In the genomic region with DNA sequence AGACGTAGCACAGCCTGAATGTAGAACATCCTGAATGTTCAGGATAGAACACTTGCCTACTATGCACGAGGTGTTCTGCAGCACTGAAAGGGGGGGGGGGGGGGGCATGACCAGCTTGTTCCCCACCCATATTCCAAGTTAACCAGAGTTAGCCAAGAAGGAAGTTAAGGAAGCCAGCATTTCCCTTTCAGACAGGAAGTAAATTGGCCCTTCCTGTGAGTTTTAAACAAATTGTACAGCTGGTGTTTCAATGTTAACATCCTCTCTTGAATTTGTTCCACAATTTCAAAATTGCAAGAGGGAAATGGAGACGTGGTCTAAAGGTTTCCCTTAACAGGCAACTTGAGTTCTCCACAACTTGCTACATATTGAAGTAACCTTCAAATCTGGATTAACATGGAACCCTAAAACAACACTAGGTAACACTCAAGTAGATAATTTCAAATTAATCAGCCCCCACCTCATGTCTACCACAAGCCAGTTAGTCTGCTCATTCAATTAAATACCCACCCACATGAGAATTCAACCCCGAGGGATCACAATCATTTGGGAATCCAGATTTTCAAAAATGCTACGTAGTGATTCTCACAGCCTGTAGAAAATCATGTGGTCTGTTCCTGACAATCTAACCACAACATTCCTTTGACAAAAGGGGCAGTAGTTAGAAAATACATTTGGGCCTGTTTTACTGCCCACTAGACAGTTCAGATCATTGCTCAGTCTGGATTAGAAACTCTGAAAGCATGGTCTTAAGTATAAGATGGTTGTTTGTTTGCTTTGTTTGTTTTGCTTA, we compare ENCODE assay signal across 11 mouse cellular contexts. TPM values are rescaled to one million over a fixed set of nuclear protein-coding genes. Genes with fewer than 3 reads are reported as not detected.
A peak's percentile ranks its signal among the peaks of the same experiment; 100 is the strongest.
DNase-seq lines count a peak whose midpoint lies in the region; ATAC-seq and TF ChIP-seq lines count a peak whose summit lies in the region.
"Had no signal": no experiment of that assay in that cellular context is flagged by ENCODE, and none has a peak within 500 bp of the region (broad histone marks: within the 10 kb centered on the region; RNA-seq: fewer than 3 reads in every experiment).

No protein-coding gene starts in this region.

- H3K36me3 ChIP-seq in embryonic facial prominence, embryonic 14.5 days (ENCODE audit: control insufficient read depth, insufficient read depth, low read length): 0 out of 2 replicates have a peak, but pooled peaks cover 8% of the 10 kb centered on the region
- H3K36me3 ChIP-seq in hindbrain, embryonic 13.5 days: no peaks in the 10 kb centered on the region
- H3K36me3 ChIP-seq in midbrain, embryonic 13.5 days: 0 out of 2 replicates have a peak, but pooled peaks cover 4% of the 10 kb centered on the region

- no peak overlapping the region for H3K9ac ChIP-seq in embryonic facial prominence, embryonic 14.5 days (ENCODE audit: low read depth, low read length)
- no peak overlapping the region for H3K9ac ChIP-seq in hindbrain, embryonic 13.5 days
- H3K9ac ChIP-seq in midbrain, embryonic 13.5 days (replicated peaks): 0 out of 2 replicates have a peak overlapping the region, but pooled peaks have one; percentile 10

- H3K27ac ChIP-seq in layer of hippocampus, adult 2 months: peak overlapping the region; percentile 95
- H3K27ac ChIP-seq in embryonic facial prominence, embryonic 14.5 days (replicated peaks; ENCODE audit: low read depth, low read length): peak overlapping the region; percentile 94
- H3K27ac ChIP-seq in hindbrain, embryonic 13.5 days: peak overlapping the region; percentile 64
- peak overlapping the region; percentile 51; the same call in 1 of the 2 replicates for H3K27ac ChIP-seq in midbrain, embryonic 13.5 days

- 35% methylated on average over 5 of the region's 5 CpGs for WGBS in embryonic facial prominence, embryonic 14.5 days
- WGBS in hindbrain, embryonic 13.5 days: 74% methylated on average over 5 of the region's 5 CpGs
- 80% methylated on average over 5 of the region's 5 CpGs for WGBS in midbrain, embryonic 13.5 days

- no peaks in the 10 kb centered on the region for H3K27me3 ChIP-seq in embryonic facial prominence, embryonic 14.5 days (replicated peaks; ENCODE audit: control insufficient read depth, insufficient read depth, low read length)
- no peaks in the 10 kb centered on the region for H3K27me3 ChIP-seq in hindbrain, embryonic 13.5 days
- H3K27me3 ChIP-seq in midbrain, embryonic 13.5 days: no peaks in the 10 kb centered on the region
- H3K27me3 ChIP-seq: Patski had no signal

- no peak for DNase-seq in layer of hippocampus, adult 2 months (ENCODE audit: low spot score in 2 of 2)
- no peak for DNase-seq in layer of hippocampus, adult 11-12 months (ENCODE audit: low spot score)
- peak; percentile 8 for DNase-seq in embryonic facial prominence, embryonic 14.5 days (ENCODE audit: low spot score)
- DNase-seq in thymus, postnatal 14 days: no peak
- DNase-seq in cerebellum, postnatal 36 days: no peak

- no peak for ATAC-seq in embryonic facial prominence, embryonic 14.5 days (ENCODE audit: low read depth)
- no peak for ATAC-seq in hindbrain, embryonic 13.5 days (ENCODE audit: low FRiP score)
- ATAC-seq in midbrain, embryonic 13.5 days: no peak
- ATAC-seq: Patski had no signal

- no peak for TF ChIP-seq CTCF in layer of hippocampus, adult 2 months (conservative IDR thresholded peaks at IDR 0.05)

- H3K4me2 ChIP-seq in embryonic facial prominence, embryonic 14.5 days (ENCODE audit: low read depth, low read length): peak overlapping the region; percentile 16; the same call in 1 of the 2 replicates
- no peak overlapping the region for H3K4me2 ChIP-seq in hindbrain, embryonic 13.5 days
- no peak overlapping the region for H3K4me2 ChIP-seq in midbrain, embryonic 13.5 days (replicated peaks)

- peaks cover 62% of the 10 kb centered on the region for H3K4me1 ChIP-seq in embryonic facial prominence, embryonic 14.5 days (ENCODE audit: control insufficient read depth, insufficient read depth, low read length)
- H3K4me1 ChIP-seq in hindbrain, embryonic 13.5 days (replicated peaks): peaks cover 60% of the 10 kb centered on the region
- H3K4me1 ChIP-seq in midbrain, embryonic 13.5 days (replicated peaks): peaks cover 61% of the 10 kb centered on the region

- H3K9me3 ChIP-seq in embryonic facial prominence, embryonic 14.5 days (ENCODE audit: control insufficient read depth, low read length): no peaks in the 10 kb centered on the region
- H3K9me3 ChIP-seq in hindbrain, embryonic 13.5 days: no peaks in the 10 kb centered on the region
- H3K9me3 ChIP-seq in midbrain, embryonic 13.5 days: no peaks in the 10 kb centered on the region

- H3K4me3 ChIP-seq in layer of hippocampus, adult 2 months: no peak overlapping the region
- no peak overlapping the region for H3K4me3 ChIP-seq in embryonic facial prominence, embryonic 14.5 days (ENCODE audit: low read depth, low read length)
- H3K4me3 ChIP-seq in hindbrain, embryonic 13.5 days: no peak overlapping the region
- no peak overlapping the region for H3K4me3 ChIP-seq in midbrain, embryonic 13.5 days (replicated peaks)

RNA-seq across cellular contexts. Expression of gene Ctnnd1, which starts 11.9 kb away (rescaled TPM):
- 10 to 100 TPM; 43.3 to 52.9 TPM for total RNA-seq in layer of hippocampus, adult 2 months (2021)
- 48.9 and 49.0 TPM in 2 replicates for polyA plus RNA-seq in embryonic facial prominence, embryonic 14.5 days (2014; fragmentation: Nextera tagmentation; extraction: Ambion mirVana)
- 38.6 and 39.2 TPM in 2 replicates for polyA plus RNA-seq in hindbrain, embryonic 13.5 days (2015; fragmentation: Nextera tagmentation; extraction: Ambion mirVana)
- polyA plus RNA-seq in midbrain, embryonic 13.5 days (2015; fragmentation: Nextera tagmentation; extraction: Ambion mirVana): 30.4 and 38.0 TPM in 2 replicates

RNA-seq across cellular contexts. Expression of gene Btbd18, which starts 20.3 kb away (rescaled TPM):
- not detected for total RNA-seq in layer of hippocampus, adult 2 months (2021)
- 0.14 TPM in 1 of 2 replicates, not detected in the other for polyA plus RNA-seq in embryonic facial prominence, embryonic 14.5 days (2014; fragmentation: Nextera tagmentation; extraction: Ambion mirVana)
- polyA plus RNA-seq in hindbrain, embryonic 13.5 days (2015; fragmentation: Nextera tagmentation; extraction: Ambion mirVana): 0.28 and 0.29 TPM in 2 replicates
- 0.35 and 0.42 TPM in 2 replicates for polyA plus RNA-seq in midbrain, embryonic 13.5 days (2015; fragmentation: Nextera tagmentation; extraction: Ambion mirVana)
- total RNA-seq: layer of hippocampus, postnatal 14 days had no signal
- polyA plus RNA-seq: frontal cortex, adult 2 months; spleen, adult 2 months had no signal

RNA-seq across cellular contexts. Expression of gene Selenoh, which starts 31.9 kb away (rescaled TPM):
- 10 to 100 TPM; 21.7 to 26.3 TPM for total RNA-seq in layer of hippocampus, adult 2 months (2021)
- 237 and 272 TPM in 2 replicates for polyA plus RNA-seq in embryonic facial prominence, embryonic 14.5 days (2014; fragmentation: Nextera tagmentation; extraction: Ambion mirVana)
- 217 and 222 TPM in 2 replicates for polyA plus RNA-seq in hindbrain, embryonic 13.5 days (2015; fragmentation: Nextera tagmentation; extraction: Ambion mirVana)
- 272 and 278 TPM in 2 replicates for polyA plus RNA-seq in midbrain, embryonic 13.5 days (2015; fragmentation: Nextera tagmentation; extraction: Ambion mirVana)

RNA-seq across cellular contexts. Expression of gene Gm28635, which starts 39.2 kb away (rescaled TPM):
- 1 to 10 TPM; 3.3 to 9.9 TPM for total RNA-seq in layer of hippocampus, adult 2 months (2021)
- polyA plus RNA-seq in embryonic facial prominence, embryonic 14.5 days (2014; fragmentation: Nextera tagmentation; extraction: Ambion mirVana): not detected in 2 replicates
- polyA plus RNA-seq in hindbrain, embryonic 13.5 days (2015; fragmentation: Nextera tagmentation; extraction: Ambion mirVana): not detected in 2 replicates
- polyA plus RNA-seq in midbrain, embryonic 13.5 days (2015; fragmentation: Nextera tagmentation; extraction: Ambion mirVana): not detected in 2 replicates
- polyA plus RNA-seq: frontal cortex, adult 2 months; Patski; spleen, adult 2 months had no signal

RNA-seq across cellular contexts. Expression of gene Med19, which starts 39.6 kb away (rescaled TPM):
- 10 to 100 TPM; 31.4 to 31.8 TPM for total RNA-seq in layer of hippocampus, adult 2 months (2021)
- 28.4 and 28.8 TPM in 2 replicates for polyA plus RNA-seq in embryonic facial prominence, embryonic 14.5 days (2014; fragmentation: Nextera tagmentation; extraction: Ambion mirVana)
- polyA plus RNA-seq in hindbrain, embryonic 13.5 days (2015; fragmentation: Nextera tagmentation; extraction: Ambion mirVana): 52.1 and 53.5 TPM in 2 replicates
- 49.3 and 53.3 TPM in 2 replicates for polyA plus RNA-seq in midbrain, embryonic 13.5 days (2015; fragmentation: Nextera tagmentation; extraction: Ambion mirVana)
